Mouse (Mus musculus) G1E (cell line): Measurements from ENCODE around the gene Nfkbid. TPM values are rescaled to one million over a fixed set of nuclear protein-coding genes. Genes with fewer than 3 reads are reported as not detected.

Experiments
- ATAC-seq: 2 replicates; pipeline ENCODE4 v1.8.0; 2016; ENCODE audit warnings: mild to moderate bottlenecking; ENCODE audit not compliant: insufficient number of reproducible peaks, poor library complexity, low FRiP score, severe bottlenecking; ENCODE audit errors: extremely low read depth
- DNase-seq: peaks from one replicate; pipeline ENCODE4 v3.0.0; 2012; ENCODE audit warnings: low spot score
- H3K27me3 ChIP-seq: 2 replicates; pipeline ENCODE4 v1.6.1; 2012; ENCODE audit warnings: mild to moderate bottlenecking, low read length, inconsistent platforms; ENCODE audit not compliant: insufficient read depth
- H3K36me3 ChIP-seq: replicated peaks from 2 replicates; pipeline ENCODE3; 2012; ENCODE audit warnings: mild to moderate bottlenecking, inconsistent platforms
- H3K4me1 ChIP-seq: 2 replicates; pipeline ENCODE4 v1.6.1; 2012; ENCODE audit warnings: low read depth, low read length, inconsistent platforms, mixed read lengths; ENCODE audit not compliant: insufficient read depth
- H3K4me3 ChIP-seq: 2 replicates; pipeline ENCODE4 v1.5.1; 2012; ENCODE audit warnings: low read depth, mild to moderate bottlenecking, inconsistent platforms, low read length, moderate library complexity, mixed read lengths
- H3K9me3 ChIP-seq: replicated peaks from 2 replicates; pipeline ENCODE4 v1.6.1; 2012; ENCODE audit warnings: inconsistent platforms
- CTCF ChIP-seq: IDR thresholded peaks from 2 replicates; pipeline ENCODE4 v1.5.1; 2012; ENCODE audit warnings: low read depth, low read length, inconsistent platforms, mixed read lengths
- GATA1 ChIP-seq: IDR thresholded peaks from 2 replicates; pipeline ENCODE4 v1.6.1; 2012; ENCODE audit warnings: borderline replicate concordance, low read length, inconsistent platforms, mixed read lengths
- GATA2 ChIP-seq: IDR thresholded peaks from 2 replicates; pipeline ENCODE4 v1.6.1; 2012; ENCODE audit warnings: low read depth, low read length, inconsistent platforms, borderline replicate concordance
- POLR2AphosphoS5 ChIP-seq: IDR thresholded peaks from 2 replicates; pipeline ENCODE4 v1.6.1; 2012; ENCODE audit warnings: low read depth, low read length, inconsistent platforms; ENCODE audit not compliant: insufficient replicate concordance
- TAL1 ChIP-seq: conservative IDR thresholded peaks from 2 replicates; pipeline ENCODE4 v1.6.1; 2012; ENCODE audit warnings: low read depth, low read length, inconsistent platforms, mixed read lengths
- polyA plus RNA-seq: library from polyadenylated mRNA; stranded (reverse); fragments of >175 nt; gene quantifications from 2 replicates; pipeline ENCODE4 v1.2.3, GENCODE M21; 2012
- total RNA-seq, 2 experiments: library from RNA; stranded (forward) in 1 of 2; stranded (reverse) in 1 of 2; fragments of 200-1000 nt in 1 of 2; fragments of >200 nt in 1 of 2; fragmentation: Nextera tagmentation in 1 of 2; gene quantifications; 2 replicates each; pipeline ENCODE4 v1.2.3; 2014 to 2017

Nfkbid gene
- total and polyA plus RNA-seq, 3 experiments = 0.98 to 4.8 (median 3.0) TPM

DNA sequence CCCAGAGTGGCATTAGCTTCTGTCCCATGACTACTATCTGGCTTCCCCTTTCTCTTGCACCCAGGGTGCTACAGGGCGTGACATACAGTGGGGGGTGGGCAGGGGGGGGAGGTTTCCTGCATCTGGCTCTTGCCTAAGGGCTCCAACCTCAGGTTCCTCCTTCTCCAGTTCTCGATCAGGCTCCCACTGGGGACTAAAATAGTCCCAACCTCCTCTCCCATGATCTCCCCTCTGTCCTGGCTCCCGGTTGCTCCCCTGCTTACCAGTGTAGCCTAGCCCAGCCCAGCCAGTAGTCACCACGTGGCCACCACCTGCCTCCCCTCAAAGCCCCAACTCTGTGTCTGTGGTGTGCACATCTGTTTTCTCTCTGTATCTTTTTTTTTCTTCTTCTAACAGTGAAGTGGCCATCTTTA is 8.8 kb upstream of the Nfkbid start:
- Histone ChIP-seq H3K4me1 (peaks cover 2% of the 10 kb centered on the region; the same call in 1 of the 2 replicates), H3K36me3 (no peaks in the 10 kb centered on the region), H3K27me3 (peaks cover 11% of the 10 kb centered on the region; the same call in 1 of the 2 replicates), H3K9me3 (no peaks in the 10 kb centered on the region), H3K4me3 (no peak overlapping the region)
- no peak; the same call in 1 of the 2 replicates for ATAC-seq
- DNase-seq = no peak
- TF ChIP-seq TAL1 (no peak), GATA2 (no peak), GATA1 (no peak), POLR2AphosphoS5 (no peak), CTCF (no peak)

DNA sequence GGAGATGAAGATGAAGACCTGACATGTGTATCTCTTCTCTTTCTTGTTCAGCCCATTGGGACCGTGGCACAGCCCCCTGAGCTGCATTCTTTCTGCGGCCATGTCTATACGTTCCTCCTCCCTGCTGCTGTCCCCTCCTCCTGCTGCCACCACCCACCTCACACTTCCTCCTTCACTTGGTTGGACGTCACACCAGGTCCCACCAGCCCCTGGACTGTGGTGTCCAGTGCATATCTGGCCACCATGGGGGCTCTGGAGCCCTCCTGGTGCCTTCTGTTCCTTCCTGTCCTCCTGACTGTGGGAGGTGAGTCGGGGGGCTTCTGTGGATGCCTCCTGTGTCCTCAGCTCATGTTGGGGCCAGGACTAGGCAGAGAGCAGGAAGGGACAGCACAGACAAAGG is 7.9 kb upstream of the Nfkbid start, which contains the start of gene Tyrobp:
Gene Tyrobp (plus strand): TSS at position 165 of the 400 bp plus-strand sequence.
- no peak for TF ChIP-seq CTCF
- TF ChIP-seq GATA1 = no peak
- TF ChIP-seq TAL1 = no peak
- no peak for TF ChIP-seq POLR2AphosphoS5
- no peak for TF ChIP-seq GATA2
- H3K36me3 ChIP-seq = no peaks in the 10 kb centered on the region
- H3K9me3 ChIP-seq = no peaks in the 10 kb centered on the region
- DNase-seq (no peak), ATAC-seq (no peak; the same call in 1 of the 2 replicates)
- H3K27me3 ChIP-seq = peaks cover 10% of the 10 kb centered on the region; the same call in 1 of the 2 replicates
- no peak within 1 kb of the TSS for H3K4me3 ChIP-seq
- peaks cover 2% of the 10 kb centered on the region; the same call in 1 of the 2 replicates for H3K4me1 ChIP-seq

DNA sequence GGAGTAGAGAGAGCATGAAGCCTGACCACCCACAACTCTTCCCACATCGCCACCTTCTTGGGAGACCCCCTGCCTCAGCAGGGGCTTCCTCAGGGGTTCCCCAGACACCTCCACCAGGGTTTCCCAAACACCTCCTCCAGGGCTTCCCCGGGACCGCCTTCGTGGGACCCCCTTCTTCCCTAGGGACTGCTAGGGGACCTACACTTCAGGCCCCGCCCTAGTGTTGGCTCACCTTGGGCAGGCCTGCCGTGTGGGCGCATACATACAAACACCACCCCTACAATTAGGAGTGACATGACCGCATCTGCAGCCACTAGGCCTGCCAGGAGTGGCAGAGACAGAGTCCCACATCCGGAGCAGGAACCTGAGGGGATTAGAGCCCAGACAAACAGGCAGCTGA is 3.7 kb upstream of the Nfkbid start:
- no peak overlapping the region for H3K4me3 ChIP-seq
- peaks cover 38% of the 10 kb centered on the region for H3K4me1 ChIP-seq
- DNase-seq = no peak
- TF ChIP-seq TAL1 (no peak), GATA1 (no peak), CTCF (no peak)
- H3K36me3 ChIP-seq = no peaks in the 10 kb centered on the region
- ATAC-seq = no peak
- peaks cover 5% of the 10 kb centered on the region; the same call in 1 of the 2 replicates for H3K27me3 ChIP-seq
- no peaks in the 10 kb centered on the region for H3K9me3 ChIP-seq

- ATAC-seq = peak; percentile 61
- TF ChIP-seq GATA2 (no peak), CTCF (no peak), POLR2AphosphoS5 (no peak), GATA1 (no peak), TAL1 (no peak)
- Histone ChIP-seq H3K36me3 (peaks cover 16% of the 10 kb centered on the region), H3K9me3 (no peaks in the 10 kb centered on the region), H3K27me3 (0 out of 2 replicates have a peak, but pooled peaks cover 2% of the 10 kb centered on the region), H3K4me3 (peak within 1 kb of the TSS; percentile 51; the same call in 1 of the 2 replicates), H3K4me1 (peaks cover 39% of the 10 kb centered on the region)
- peak; percentile 43 for DNase-seq
Measured at GRCm38 (mm10) chr7:30419561-30420499, 1.7 kb upstream of the Nfkbid start, which contains the start of gene Hcst. Gene Hcst (minus strand): TSS chr7:30419854.

DNA sequence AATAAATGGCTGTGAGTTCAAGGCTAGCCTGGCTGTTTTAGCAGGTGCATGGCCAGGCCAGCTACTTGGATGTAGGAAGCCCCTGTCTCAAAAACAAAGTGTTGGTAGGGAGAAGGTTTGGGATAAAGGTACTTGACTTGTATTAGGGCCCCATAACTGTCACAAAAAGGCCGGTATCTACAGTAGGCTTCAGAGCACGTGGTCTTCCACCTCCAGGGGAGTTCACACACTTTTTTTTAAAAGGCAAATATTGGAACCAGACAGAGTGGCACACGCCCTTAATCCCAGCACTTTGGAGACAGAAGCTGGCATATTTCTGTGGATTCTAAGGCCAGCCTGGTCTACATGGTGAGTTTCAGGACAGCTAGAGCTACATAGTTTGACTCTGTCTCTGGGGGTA is 859 bp upstream of the Nfkbid start:
- no peak overlapping the region for H3K4me3 ChIP-seq
- TF ChIP-seq GATA1 = no peak
- TF ChIP-seq GATA2 = no peak
- TF ChIP-seq TAL1 = no peak
- TF ChIP-seq CTCF = no peak
- no peak for TF ChIP-seq POLR2AphosphoS5
- DNase-seq = no peak

DNA sequence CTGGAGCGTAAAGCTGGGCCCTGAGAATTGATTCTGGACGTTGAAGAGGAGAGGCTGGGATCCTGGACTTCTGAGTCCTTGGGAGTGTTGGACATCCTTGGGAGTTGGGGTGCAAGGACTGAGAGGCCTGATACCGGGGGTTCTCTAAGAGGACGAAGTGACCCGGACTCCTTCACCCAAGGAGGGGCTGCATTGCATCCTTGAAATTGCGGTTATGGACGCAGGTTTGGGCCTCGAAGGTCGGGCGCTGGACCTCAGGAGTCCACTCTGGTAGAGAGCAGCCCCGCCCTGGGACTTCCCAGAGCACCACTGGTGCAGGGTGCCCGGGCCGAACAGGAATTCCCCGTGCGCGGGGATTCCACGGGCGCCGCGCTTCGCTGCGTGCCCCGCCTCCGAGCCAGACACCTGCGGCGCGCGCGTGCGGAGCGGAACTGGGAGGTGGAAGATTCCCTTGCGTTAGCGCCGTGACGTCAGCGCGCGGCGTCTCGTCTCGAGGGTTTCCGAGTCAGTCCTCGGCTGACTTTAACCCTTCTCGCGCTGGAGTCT is 431 bp downstream of the Nfkbid start:
- TF ChIP-seq POLR2AphosphoS5 (no peak), GATA2 (no peak), TAL1 (no peak), CTCF (no peak), GATA1 (no peak)
- Histone ChIP-seq H3K4me1 (peaks cover 39% of the 10 kb centered on the region), H3K27me3 (0 out of 2 replicates have a peak, but pooled peaks cover 2% of the 10 kb centered on the region), H3K4me3 (peak overlapping the region; percentile 70), H3K9me3 (no peaks in the 10 kb centered on the region), H3K36me3 (peaks cover 34% of the 10 kb centered on the region)
- DNase-seq (no peak), ATAC-seq (no peak)

More for the DNA sequence above, 859 bp upstream of the Nfkbid start:
- 0 out of 2 replicates have a peak, but pooled peaks cover 2% of the 10 kb centered on the region for H3K27me3 ChIP-seq
- H3K4me1 ChIP-seq = peaks cover 39% of the 10 kb centered on the region
- H3K36me3 ChIP-seq = peaks cover 25% of the 10 kb centered on the region
- H3K9me3 ChIP-seq = no peaks in the 10 kb centered on the region
- ATAC-seq = no peak
